Mouse (Mus musculus) CH12.LX (cell line): ENCODE results near the gene Fgfr2. TPM values are rescaled to one million over a fixed set of nuclear protein-coding genes. Genes with fewer than 3 reads are reported as not detected.

Experiments used
- DNase-seq: peaks from one replicate; pipeline ENCODE4 v3.0.0-alpha.2; 2013; ENCODE audit errors: extremely low read depth
- H3K27ac ChIP-seq: 2 replicates; pipeline ENCODE4 v1.5.1; 2012; ENCODE audit warnings: low read depth, mild to moderate bottlenecking, control low read depth, moderate library complexity; ENCODE audit not compliant: insufficient read depth
- H3K27me3 ChIP-seq: replicated peaks from 2 replicates; pipeline ENCODE3; 2012; ENCODE audit warnings: inconsistent platforms
- H3K36me3 ChIP-seq, 2 experiments: replicated peaks in 1 of 2; 2 replicates each; pipeline versions ENCODE3 to v1.6.1; 2012; ENCODE audit warnings: inconsistent platforms in 1 of 2, low read length in 1 of 2, mild to moderate bottlenecking in 1 of 2, mixed read lengths in 1 of 2, moderate library complexity in 1 of 2; ENCODE audit not compliant: control insufficient read depth in 1 of 2, insufficient read depth in 1 of 2
- H3K4me1 ChIP-seq, 2 experiments: 2 replicates each; pipeline ENCODE4 v1.6.1; 2012; ENCODE audit warnings: inconsistent platforms in 1 of 2, moderate library complexity in 1 of 2; ENCODE audit not compliant: insufficient read depth in 2 of 2, control insufficient read depth in 1 of 2
- H3K4me2 ChIP-seq: 2 replicates; pipeline ENCODE4 v1.6.1; 2012; ENCODE audit warnings: low read depth, mild to moderate bottlenecking, control low read depth; ENCODE audit not compliant: poor library complexity, insufficient read depth, severe bottlenecking
- H3K4me3 ChIP-seq, 3 experiments: fragments of 150-350 bp in 1 of 3; sonication (generic) in 1 of 3; replicated peaks in 1 of 3; 2 replicates each; pipeline versions ENCODE3 to v1.5.1; 2011 to 2012; ENCODE audit warnings: low read depth in 2 of 3, low read length in 2 of 3, mild to moderate bottlenecking in 2 of 3, moderate library complexity in 2 of 3, control low read depth in 1 of 3, improper control_type of control experiment in 1 of 3, inconsistent platforms in 1 of 3, mixed read lengths in 1 of 3; ENCODE audit not compliant: poor library complexity in 1 of 3
- H3K79me2 ChIP-seq: replicated peaks from 2 replicates; pipeline ENCODE4 v1.6.1; 2012; ENCODE audit warnings: mild to moderate bottlenecking, moderate library complexity; ENCODE audit not compliant: control insufficient read depth, poor library complexity, insufficient read depth, severe bottlenecking; ENCODE audit errors: extremely low read depth
- H3K9ac ChIP-seq: 2 replicates; pipeline ENCODE4 v1.6.1; 2012; ENCODE audit warnings: low read depth, mild to moderate bottlenecking, control low read depth, moderate library complexity; ENCODE audit not compliant: insufficient read depth
- H3K9me3 ChIP-seq: replicated peaks from 2 replicates; pipeline ENCODE3; 2012; ENCODE audit warnings: low read length, inconsistent platforms, mixed read lengths
- BHLHE40 ChIP-seq: IDR thresholded peaks from 2 replicates; pipeline ENCODE4 v1.6.1; 2011; ENCODE audit warnings: mild to moderate bottlenecking, low read depth, low read length, improper control_type of control experiment
- CHD1 ChIP-seq: IDR thresholded peaks from 2 replicates; pipeline ENCODE4 v1.6.1; 2012; ENCODE audit warnings: low read depth, low read length, improper control_type of control experiment, inconsistent platforms
- CTCF ChIP-seq, 2 experiments: IDR thresholded peaks in 1 of 2; conservative IDR thresholded peaks in 1 of 2; 2 replicates each; pipeline ENCODE4 v1.5.1; 2011 to 2012; ENCODE audit warnings: low read depth in 2 of 2, low read length in 2 of 2, improper control_type of control experiment in 1 of 2, inconsistent platforms in 1 of 2, mild to moderate bottlenecking in 1 of 2, moderate library complexity in 1 of 2
- E2F4 ChIP-seq: IDR thresholded peaks from 2 replicates; pipeline ENCODE4 v1.6.1; 2011; ENCODE audit warnings: low read depth, low read length, improper control_type of control experiment; ENCODE audit not compliant: insufficient replicate concordance
- ELF1 ChIP-seq: IDR thresholded peaks from 2 replicates; pipeline ENCODE4 v1.6.1; 2014; ENCODE audit warnings: low read depth, mild to moderate bottlenecking, inconsistent platforms, low read length, improper control_type of control experiment
- ETS1 ChIP-seq: conservative IDR thresholded peaks from 2 replicates; pipeline ENCODE4 v1.6.1; 2012; ENCODE audit warnings: low read depth, mild to moderate bottlenecking, inconsistent platforms, low read length, improper control_type of control experiment, moderate library complexity
- HCFC1 ChIP-seq: IDR thresholded peaks from 2 replicates; pipeline ENCODE4 v1.6.1; 2012; ENCODE audit warnings: low read depth, mild to moderate bottlenecking, inconsistent platforms, low read length, improper control_type of control experiment
- IRF4 ChIP-seq: IDR thresholded peaks from 2 replicates; pipeline ENCODE4 v1.6.1; 2014; ENCODE audit warnings: low read depth, mild to moderate bottlenecking, inconsistent platforms, low read length, improper control_type of control experiment
- JUND ChIP-seq: conservative IDR thresholded peaks from 2 replicates; pipeline ENCODE4 v1.6.1; 2011; ENCODE audit warnings: low read depth, low read length, improper control_type of control experiment
- MAFK ChIP-seq: IDR thresholded peaks from 2 replicates; pipeline ENCODE4 v1.6.1; 2011; ENCODE audit warnings: low read length, improper control_type of control experiment; ENCODE audit not compliant: insufficient replicate concordance
- MAX ChIP-seq: IDR thresholded peaks from 2 replicates; pipeline ENCODE4 v1.6.1; 2011; ENCODE audit warnings: low read length, improper control_type of control experiment
- MAZ ChIP-seq: IDR thresholded peaks from 2 replicates; pipeline ENCODE4 v1.6.1; 2012; ENCODE audit warnings: low read depth, mild to moderate bottlenecking, inconsistent platforms, low read length, improper control_type of control experiment, moderate library complexity
- MYC ChIP-seq: IDR thresholded peaks from 2 replicates; pipeline ENCODE4 v1.6.1; 2011; ENCODE audit warnings: low read depth, mild to moderate bottlenecking, improper control_type of control experiment, low read length
- NELFE ChIP-seq: IDR thresholded peaks from 2 replicates; pipeline ENCODE4 v1.6.1; 2011; ENCODE audit warnings: low read depth, low read length, improper control_type of control experiment
- POLR2A ChIP-seq: IDR thresholded peaks from 2 replicates; pipeline ENCODE4 v1.6.1; 2011; ENCODE audit warnings: low read depth, mild to moderate bottlenecking, improper control_type of control experiment, low read length
- RAD21 ChIP-seq: IDR thresholded peaks from 2 replicates; pipeline ENCODE4 v1.6.1; 2011; ENCODE audit warnings: low read depth, mild to moderate bottlenecking, low read length, improper control_type of control experiment, moderate library complexity
- RCOR1 ChIP-seq: conservative IDR thresholded peaks from 2 replicates; pipeline ENCODE4 v1.6.1; 2012; ENCODE audit warnings: low read depth, mild to moderate bottlenecking, inconsistent platforms, low read length, improper control_type of control experiment
- SIN3A ChIP-seq: IDR thresholded peaks from 2 replicates; pipeline ENCODE4 v1.6.1; 2012; ENCODE audit warnings: low read length, improper control_type of control experiment, inconsistent platforms
- SMC3 ChIP-seq: IDR thresholded peaks from 2 replicates; pipeline ENCODE4 v1.6.1; 2011; ENCODE audit warnings: low read depth, low read length, improper control_type of control experiment
- TBP ChIP-seq: conservative IDR thresholded peaks from 2 replicates; pipeline ENCODE4 v1.6.1; 2011; ENCODE audit warnings: low read depth, low read length, improper control_type of control experiment
- TCF12 ChIP-seq: IDR thresholded peaks from 2 replicates; pipeline ENCODE4 v1.6.1; 2014; ENCODE audit warnings: low read depth, mild to moderate bottlenecking, inconsistent platforms, low read length, improper control_type of control experiment
- UBTF ChIP-seq: IDR thresholded peaks from 2 replicates; pipeline ENCODE4 v1.6.1; 2012; ENCODE audit warnings: low read depth, mild to moderate bottlenecking, inconsistent platforms, low read length, improper control_type of control experiment, moderate library complexity
- USF2 ChIP-seq: conservative IDR thresholded peaks from 2 replicates; pipeline ENCODE4 v1.6.1; 2011; ENCODE audit warnings: low read depth, low read length, improper control_type of control experiment
- ZKSCAN1 ChIP-seq: IDR thresholded peaks from 2 replicates; pipeline ENCODE4 v1.6.1; 2012; ENCODE audit warnings: low read depth, inconsistent platforms, low read length, improper control_type of control experiment, borderline replicate concordance
- ZMIZ1 ChIP-seq: IDR thresholded peaks from 2 replicates; pipeline ENCODE4 v1.6.1; 2012; ENCODE audit warnings: low read depth, mild to moderate bottlenecking, inconsistent platforms, low read length, improper control_type of control experiment
- dilution Hi-C: fragments of 300-500 bp; cut with MboI; formaldehyde crosslinking; loops from 2 replicates; pipeline ENCODE4 v1.14.3; 2020; ENCODE audit warnings: low sequenced_read_pairs; ENCODE audit not compliant: extremely low pct_unique_long_range_greater_than_20kb, extremely low pct_ligation_motif_present
- in situ Hi-C: fragments of 300-500 bp; cut with MboI; formaldehyde crosslinking; loops from 3 replicates; pipeline ENCODE4 v1.14.3; 2019; ENCODE audit warnings: low sequenced_read_pairs, low pct_ligation_motif_present, low pct_unique_long_range_greater_than_20kb, mixed read lengths
- polyA plus RNA-seq: library from polyadenylated mRNA; unstranded; fragments of >175 nt; gene quantifications from 2 replicates; pipeline ENCODE4 v1.2.1, GENCODE M21; 2012; ENCODE audit warnings: low read depth; ENCODE audit not compliant: insufficient read length
- total RNA-seq, 2 experiments: library from RNA; depleted of rRNA; stranded (reverse); fragments of 300-350 nt in 1 of 2; fragments of >200 nt in 1 of 2; gene quantifications; 2 replicates each; pipeline ENCODE4 v1.2.3; 2012 to 2014

Fgfr2 gene
- total and polyA plus RNA-seq, 3 experiments: not detected

DNA sequence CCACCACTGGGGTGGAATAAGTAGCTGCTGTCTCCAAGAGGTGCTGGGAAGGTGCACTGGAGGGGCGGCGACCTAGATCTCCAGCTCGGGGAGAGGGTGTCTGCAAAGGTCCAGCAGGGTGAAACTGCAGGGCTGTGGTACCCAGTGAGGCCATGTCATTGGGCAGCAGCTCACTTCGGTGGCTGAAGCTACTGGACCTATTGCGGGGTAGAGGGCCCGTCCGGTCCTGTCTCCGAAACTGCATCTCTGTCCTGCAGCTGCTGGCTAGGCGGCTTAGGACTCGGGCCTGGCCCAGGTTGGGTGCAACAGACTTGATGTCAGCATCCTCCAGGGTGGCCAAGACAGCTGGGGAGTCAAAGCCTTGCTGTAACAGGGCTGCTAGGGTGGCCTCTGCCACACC, 109.2 kb downstream of the Fgfr2 start:
- dilution Hi-C loops: no loop called here
- no peak overlapping the region for H3K4me3 ChIP-seq
- no peaks in the 10 kb centered on the region for H3K36me3 ChIP-seq

DNA sequence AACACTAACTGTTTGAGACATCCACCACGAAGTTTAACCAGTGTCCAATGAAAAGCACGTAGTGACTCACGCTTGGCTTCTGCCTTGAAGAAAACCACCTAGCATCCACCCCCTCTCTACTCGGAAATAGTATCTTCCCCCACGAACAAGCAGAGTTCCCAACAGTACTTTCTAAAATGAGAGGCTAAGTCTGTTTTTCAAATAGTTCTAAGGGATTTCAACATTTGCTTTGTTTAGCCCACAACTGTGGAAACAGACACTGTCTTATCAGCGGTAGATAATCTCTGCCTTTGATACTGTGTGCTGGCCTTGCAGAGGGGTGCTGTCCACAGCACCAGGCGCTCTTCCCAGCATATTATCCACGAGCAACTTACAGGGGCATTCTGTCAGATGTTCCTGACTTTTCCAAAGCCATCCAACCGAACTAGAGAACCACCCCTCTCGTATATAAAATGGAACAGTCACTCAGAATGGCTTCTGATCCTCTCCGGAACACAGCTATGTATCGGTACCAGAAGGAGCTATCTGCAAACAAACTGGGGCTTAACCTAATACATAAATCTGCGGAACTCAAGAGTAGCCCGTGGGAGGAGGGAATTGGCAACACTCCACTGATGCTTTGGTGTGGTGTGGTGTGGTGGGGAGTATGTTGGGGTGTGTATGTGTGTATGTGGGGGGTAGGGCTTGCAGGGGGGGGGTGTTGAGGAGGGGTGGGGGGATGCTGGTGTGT, 110.3 kb downstream of the Fgfr2 start:
- H3K36me3 ChIP-seq: no peaks in the 10 kb centered on the region
- H3K4me2 ChIP-seq: no peak overlapping the region
- in situ Hi-C loops: no loop called here
- DNase-seq: no peak
- no peak overlapping the region for H3K9ac ChIP-seq
- no peaks in the 10 kb centered on the region for H3K79me2 ChIP-seq
- H3K4me3 ChIP-seq: no peak overlapping the region
- TF ChIP-seq RCOR1 (no peak), USF2 (no peak), JUND (no peak), ZMIZ1 (no peak), ELF1 (no peak), IRF4 (no peak), HCFC1 (no peak), SIN3A (no peak), ZKSCAN1 (no peak), BHLHE40 (no peak), MAFK (no peak), TBP (no peak), MAX (no peak), CTCF (conservative IDR thresholded peaks at IDR 0.05 in 1 of 2, IDR thresholded peaks at IDR 0.05 in 1 of 2; ENCODE audit: low read depth in 2 of 2, low read length in 2 of 2) (no peak), E2F4 (no peak)
- TF ChIP-seq, all 38 proteins: peak for 0
- dilution Hi-C loops: no loop called here
- peaks cover 64% of the 10 kb centered on the region for H3K27me3 ChIP-seq
- peaks cover 0 to 2% of the 10 kb centered on the region in 2 experiments; a peak in 2 of 4 replicates for H3K4me1 ChIP-seq
- no peaks in the 10 kb centered on the region for H3K9me3 ChIP-seq
- H3K27ac ChIP-seq: no peak overlapping the region

More for the DNA sequence above, 109.2 kb downstream of the Fgfr2 start:
- no peak overlapping the region for H3K27ac ChIP-seq
- DNase-seq: no peak
- no peaks in the 10 kb centered on the region for H3K79me2 ChIP-seq
- H3K4me1 ChIP-seq: peaks cover 0 to 2% of the 10 kb centered on the region in 2 experiments; a peak in 1 of 4 replicates
- in situ Hi-C loops: no loop called here
- no peak overlapping the region for H3K4me2 ChIP-seq
- no peak for TF ChIP-seq POLR2A
- no peak for TF ChIP-seq ETS1
- no peak for TF ChIP-seq CHD1
- no peak for TF ChIP-seq NELFE
- no peak for TF ChIP-seq MYC
- TF ChIP-seq HCFC1: no peak
- no peak for TF ChIP-seq UBTF
- no peak for TF ChIP-seq RAD21
- no peak for TF ChIP-seq ZKSCAN1
- no peak for TF ChIP-seq ZMIZ1
- no peak for TF ChIP-seq MAZ
- no peak for TF ChIP-seq E2F4
- TF ChIP-seq SMC3: no peak
- TF ChIP-seq TCF12: no peak
- no peak for TF ChIP-seq SIN3A
- no peak for TF ChIP-seq USF2
- TF ChIP-seq, all 38 proteins: peak for 0
- Histone ChIP-seq H3K9ac (no peak overlapping the region), H3K27me3 (peaks cover 75% of the 10 kb centered on the region), H3K9me3 (no peaks in the 10 kb centered on the region)
